Mouse (Mus musculus): ENCODE data around the gene Prok2.

Prok2 gene

DNA sequence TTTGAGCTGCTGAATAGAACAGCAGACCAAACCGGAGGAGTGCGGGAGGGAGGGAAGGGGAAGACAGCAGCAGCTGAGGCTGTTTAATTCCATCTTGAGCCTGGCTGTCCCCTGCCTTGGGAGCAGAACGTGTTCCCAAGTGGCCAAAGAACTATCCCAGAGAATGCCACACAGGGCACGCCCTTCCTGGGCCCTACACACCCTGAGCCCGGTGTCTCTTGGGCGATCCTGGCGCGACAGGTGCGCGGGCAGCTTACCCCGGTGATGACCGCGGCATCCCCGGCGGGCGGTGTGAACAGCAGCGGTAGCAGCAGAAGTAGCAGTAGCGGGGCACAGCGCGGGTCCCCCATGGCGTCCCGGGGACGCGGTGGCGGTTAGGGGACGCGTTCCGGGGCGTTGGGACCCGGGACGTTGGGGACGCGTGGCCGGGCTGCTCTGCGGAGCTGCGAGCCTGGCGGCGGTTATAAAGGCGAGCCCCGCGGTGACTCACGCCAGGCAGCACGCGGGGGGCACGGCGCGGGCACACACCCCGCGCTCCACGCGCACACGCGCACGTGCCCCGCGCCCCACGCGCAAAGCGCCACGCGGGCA lies at the start of gene Prok2:
TSS of gene Prok2 (minus strand) at position 422 of the 591 bp plus-strand sequence.
- no peak for DNase-seq (ENCODE audit: extremely low read depth, insufficient read length, low spot score)

DNA sequence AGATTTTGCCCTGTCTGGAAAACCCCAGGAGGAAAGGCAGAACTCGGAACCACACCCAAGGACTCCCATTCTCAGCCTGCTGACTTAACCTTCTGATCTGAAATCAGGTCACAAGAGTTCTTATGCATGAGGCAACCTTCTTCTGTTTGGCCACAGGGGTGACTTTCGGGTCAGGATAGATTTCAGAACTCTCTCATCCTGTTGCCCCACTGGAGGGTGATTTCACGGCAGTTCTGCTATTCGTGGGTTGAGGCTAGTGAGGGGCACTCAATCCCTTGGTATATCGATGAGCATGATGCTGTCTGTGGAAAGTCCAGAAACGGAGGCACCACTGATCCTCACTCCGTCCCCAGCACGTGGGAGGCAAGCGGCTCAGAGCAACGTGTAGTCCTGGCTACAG lies 48.5 kb upstream of the Prok2 start:
- no peak for DNase-seq (ENCODE audit: extremely low read depth, insufficient read length, low spot score)

DNA sequence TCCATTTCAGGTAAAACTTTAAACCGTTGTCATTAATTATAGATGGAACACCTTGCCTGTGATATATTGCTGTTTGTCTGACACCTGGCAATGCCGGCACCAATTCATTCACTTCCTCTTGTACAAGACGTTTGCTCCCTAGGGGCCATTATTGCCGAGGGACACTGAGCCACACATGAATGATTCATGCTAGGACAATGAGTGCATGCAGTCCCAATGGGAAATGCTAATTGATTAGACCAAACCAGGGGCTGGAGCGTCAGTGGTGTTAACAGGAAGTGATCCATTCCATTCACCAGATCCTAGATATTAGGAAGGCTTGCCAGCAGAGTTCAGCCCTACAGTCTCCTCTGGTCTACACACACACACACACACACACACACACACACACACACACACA lies 42.3 kb upstream of the Prok2 start:
- DNase-seq (ENCODE audit: extremely low read depth, insufficient read length, low spot score) = no peak

- DNase-seq (ENCODE audit: extremely low read depth, insufficient read length, low spot score) = no peak
Observed at GRCm38 (mm10) chr6:99764916-99765315, 38.7 kb upstream of the Prok2 start.

DNA sequence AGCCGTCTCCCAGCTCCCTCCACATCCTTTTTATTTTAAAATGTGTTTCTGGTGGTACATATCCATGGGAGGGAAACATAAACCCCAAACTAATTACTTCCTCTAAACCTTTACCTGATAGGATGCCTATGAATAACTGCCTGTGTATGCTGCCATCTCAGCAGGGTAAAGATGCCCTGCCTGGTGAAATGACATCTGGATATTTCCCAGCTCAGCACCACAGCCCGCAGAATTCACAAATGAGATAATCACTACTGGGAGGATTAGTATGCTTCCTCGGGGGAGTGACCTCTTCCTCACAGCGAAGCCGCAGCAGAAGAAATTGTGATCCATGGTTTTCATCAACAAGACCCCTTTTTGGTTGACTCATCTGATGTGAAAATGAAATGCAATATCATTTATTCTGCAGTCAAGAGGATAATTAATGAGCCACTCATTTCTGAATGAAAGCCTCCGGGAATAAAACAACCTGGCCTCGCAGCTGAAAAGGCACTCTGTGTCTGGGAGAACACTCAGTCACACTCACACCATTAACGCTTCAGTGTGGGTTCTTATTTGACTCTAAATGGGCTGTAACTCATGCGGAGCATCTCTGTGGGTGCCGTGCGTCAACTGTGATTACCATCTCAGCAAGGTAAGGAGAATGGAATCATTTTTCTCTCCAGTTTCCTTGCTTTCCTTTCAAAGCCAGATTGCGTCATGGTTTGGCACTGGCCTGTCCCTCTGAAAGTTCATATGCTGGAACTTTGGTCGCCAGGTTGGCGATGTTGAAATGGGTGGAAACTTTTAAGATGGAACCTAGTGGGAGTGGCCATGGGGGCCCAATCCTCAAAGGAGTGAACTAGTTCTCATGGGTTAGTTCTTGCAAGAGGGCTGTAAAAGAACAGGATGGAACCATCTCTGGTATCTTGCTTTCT lies 36.1 kb upstream of the Prok2 start:
- no peak for DNase-seq (ENCODE audit: extremely low read depth, insufficient read length, low spot score)

DNA sequence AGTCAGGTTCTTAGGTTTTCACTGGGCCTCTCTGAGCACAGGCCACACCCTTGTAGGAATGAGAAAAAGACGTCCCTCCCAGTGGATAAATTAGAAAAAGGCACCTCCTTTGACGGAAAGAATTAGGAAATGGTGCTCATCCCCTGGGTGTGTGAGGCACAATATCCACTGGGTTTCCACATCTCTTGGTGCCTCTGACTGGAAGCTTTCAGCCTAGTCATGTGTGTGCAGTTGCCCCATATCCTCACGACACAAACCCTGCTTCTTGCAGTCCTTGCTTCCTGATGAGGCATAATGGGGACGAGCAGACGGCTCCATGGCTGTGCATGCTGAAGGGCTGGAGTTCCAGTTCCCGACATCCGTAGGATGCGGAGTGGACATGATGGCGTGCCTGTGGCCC lies 29.9 kb upstream of the Prok2 start:
- no peak for DNase-seq (ENCODE audit: extremely low read depth, insufficient read length, low spot score)

DNA sequence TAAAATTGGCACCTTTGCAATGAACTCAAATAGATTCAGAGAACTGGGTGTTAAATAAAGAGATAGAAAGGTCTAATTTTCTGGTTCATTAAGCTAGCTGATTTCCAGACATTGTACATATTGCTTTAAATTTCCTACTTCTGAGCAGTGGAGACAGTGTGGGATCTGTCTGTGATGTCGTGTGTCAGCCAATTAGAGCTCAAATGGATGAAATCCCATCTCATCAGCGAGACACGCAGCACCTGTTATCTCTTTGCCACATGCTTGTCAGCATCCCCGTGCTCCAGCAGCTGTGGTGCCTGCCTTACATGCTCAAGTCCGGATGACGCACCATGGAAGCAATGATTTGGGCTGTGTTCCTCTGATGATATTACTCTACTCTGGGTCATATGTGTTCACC lies 25.1 kb upstream of the Prok2 start:
- DNase-seq (ENCODE audit: extremely low read depth, insufficient read length, low spot score) = no peak

GRCm38 (mm10) chr6:99746275-99746674 lies 20.1 kb upstream of the Prok2 start:
- no peak for DNase-seq (ENCODE audit: extremely low read depth, insufficient read length, low spot score)

GRCm38 (mm10) chr6:99742866-99743265 lies 16.7 kb upstream of the Prok2 start:
- DNase-seq (ENCODE audit: extremely low read depth, insufficient read length, low spot score) = no peak

- peak; percentile 31 for DNase-seq (ENCODE audit: extremely low read depth, insufficient read length, low spot score)
Observed at GRCm38 (mm10) chr6:99734666-99735065, 8.5 kb upstream of the Prok2 start.

- no peak for DNase-seq (ENCODE audit: extremely low read depth, insufficient read length, low spot score)
Observed at GRCm38 (mm10) chr6:99732673-99733072, 6.5 kb upstream of the Prok2 start.

GRCm38 (mm10) chr6:99731926-99732325 lies 5.7 kb upstream of the Prok2 start:
- no peak for DNase-seq (ENCODE audit: extremely low read depth, insufficient read length, low spot score)

DNA sequence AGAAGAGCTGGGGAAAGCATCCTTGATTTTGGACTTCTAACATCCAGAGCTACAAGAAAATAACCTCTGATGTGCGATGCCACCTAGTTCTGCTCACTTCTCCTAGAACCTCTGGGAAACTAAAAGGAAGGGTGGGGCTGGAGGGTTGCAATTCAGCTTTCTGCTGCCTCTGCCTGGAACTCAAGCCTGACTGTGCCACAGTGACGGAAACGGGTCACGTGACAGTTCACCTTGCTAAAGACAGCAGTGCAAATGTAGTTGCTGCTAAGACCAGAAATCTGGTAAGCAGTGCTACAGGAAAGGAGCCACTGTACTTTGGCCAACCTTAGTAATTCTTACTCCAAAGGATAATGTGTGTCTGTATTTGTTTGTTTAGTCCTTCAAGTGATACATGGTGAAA lies 3.7 kb upstream of the Prok2 start:
- DNase-seq (ENCODE audit: extremely low read depth, insufficient read length, low spot score) = no peak

DNA sequence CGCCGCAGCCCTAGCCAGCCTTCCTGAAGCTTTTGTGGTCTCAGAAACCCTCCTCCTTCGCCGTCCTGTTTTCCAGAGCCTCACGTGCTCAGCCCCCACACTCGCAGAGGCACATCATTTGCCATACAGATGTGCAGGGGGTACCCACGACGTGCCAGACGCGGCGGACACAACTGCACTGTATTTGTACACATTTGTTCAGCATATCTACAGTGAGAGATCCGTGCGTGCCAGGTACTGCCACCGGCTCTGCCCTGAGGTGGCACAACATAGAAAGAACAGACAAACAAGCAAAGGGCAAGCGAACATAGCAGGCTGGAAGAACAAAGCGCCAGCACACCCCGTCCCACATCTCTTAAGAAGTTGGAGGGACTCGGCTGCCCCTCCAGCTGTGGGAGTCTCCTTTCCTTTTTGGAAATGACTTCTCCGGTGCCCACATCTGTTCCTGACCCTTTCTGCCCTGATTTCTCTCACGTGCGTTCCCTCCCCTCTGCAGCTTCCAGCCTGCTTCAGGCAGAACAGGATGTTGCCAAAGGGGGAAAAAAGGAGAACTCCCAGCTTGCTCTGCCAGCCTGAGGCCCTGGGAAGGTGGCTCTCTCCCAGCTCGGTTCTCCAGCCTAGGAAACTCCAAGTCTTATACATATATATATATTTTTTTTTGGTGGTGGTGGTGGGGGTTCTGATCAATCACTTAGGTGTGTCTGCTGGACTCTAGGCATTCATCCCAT lies 548 bp upstream of the Prok2 start:
- DNase-seq (ENCODE audit: extremely low read depth, insufficient read length, low spot score) = no peak

- no peak for DNase-seq (ENCODE audit: extremely low read depth, insufficient read length, low spot score)
Observed at GRCm38 (mm10) chr6:99722390-99722789, 3.8 kb downstream of the Prok2 start.

- no peak for DNase-seq (ENCODE audit: extremely low read depth, insufficient read length, low spot score)
Observed at GRCm38 (mm10) chr6:99721032-99721431, 5.2 kb downstream of the Prok2 start.

- no peak for DNase-seq (ENCODE audit: extremely low read depth, insufficient read length, low spot score)
Observed at GRCm38 (mm10) chr6:99715913-99716312, 10.3 kb downstream of the Prok2 start.

DNA sequence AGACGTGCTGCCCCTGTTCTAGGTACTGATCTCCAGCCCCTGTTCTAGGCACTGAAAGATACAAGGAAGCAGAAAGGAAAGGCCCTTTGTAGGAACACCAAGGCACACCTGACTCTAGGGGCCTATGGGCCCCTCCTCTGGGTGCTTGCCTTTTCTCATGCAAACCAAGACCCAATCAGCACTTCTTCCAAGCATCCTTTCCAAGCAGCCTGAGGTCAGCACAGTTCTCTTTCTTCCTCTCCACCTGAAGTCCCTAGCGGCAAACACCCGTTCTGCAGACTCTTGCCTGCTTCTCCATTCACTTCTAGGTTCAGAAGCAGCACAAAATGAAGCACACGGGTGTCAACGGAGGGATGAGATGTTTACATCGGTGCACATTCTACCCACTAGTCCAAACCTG lies 11.0 kb downstream of the Prok2 start:
- DNase-seq (ENCODE audit: extremely low read depth, insufficient read length, low spot score) = no peak

DNA sequence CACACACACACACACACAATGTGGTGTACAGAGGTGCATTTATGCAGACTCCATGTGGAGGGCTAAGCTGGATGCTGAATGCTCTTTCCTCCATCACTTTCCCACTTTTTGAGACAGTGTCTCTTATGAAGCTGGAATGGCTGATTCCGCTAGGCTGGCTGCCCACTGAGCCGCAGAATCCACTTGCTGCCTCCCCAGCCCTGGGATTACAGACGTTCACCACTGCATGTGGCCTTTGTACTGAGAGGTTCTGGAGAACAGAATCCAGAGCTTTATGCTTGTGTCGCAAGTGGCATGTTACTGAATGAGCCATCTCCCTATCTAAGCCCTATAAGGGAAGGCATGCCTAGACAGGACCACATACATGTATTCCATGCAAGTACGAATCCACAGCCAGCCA lies 12.9 kb downstream of the Prok2 start:
- no peak for DNase-seq (ENCODE audit: extremely low read depth, insufficient read length, low spot score)

DNA sequence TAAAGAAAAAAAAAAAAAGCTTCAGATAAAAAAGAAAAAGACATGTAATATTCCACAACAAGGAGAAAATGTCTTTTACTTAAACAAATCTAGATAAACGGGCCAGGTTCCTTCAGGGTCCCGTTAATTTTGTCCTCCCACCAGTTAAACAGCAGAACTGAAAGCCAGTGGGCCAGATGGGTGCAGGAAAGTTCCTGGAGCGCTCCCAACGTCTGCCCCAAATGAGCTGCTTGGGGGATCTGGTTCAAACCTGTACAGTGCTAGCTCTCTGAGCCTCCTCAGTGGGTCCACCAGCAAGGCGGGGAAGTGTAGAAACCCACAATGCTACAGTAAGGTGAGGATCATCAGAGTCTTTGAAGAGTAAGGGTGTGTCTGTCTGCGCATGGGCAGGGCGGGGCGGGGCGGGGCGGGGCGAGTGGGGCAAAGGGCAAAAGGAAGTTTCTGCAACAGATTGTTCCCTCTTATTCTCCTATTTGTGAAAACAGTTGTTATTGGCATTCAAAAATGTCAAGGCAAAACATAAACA lies 14.6 kb downstream of the Prok2 start:
- no peak for DNase-seq (ENCODE audit: extremely low read depth, insufficient read length, low spot score)

- no peak for DNase-seq (ENCODE audit: extremely low read depth, insufficient read length, low spot score)
Observed at GRCm38 (mm10) chr6:99700484-99700883, 25.7 kb downstream of the Prok2 start.

Data from 3134 (cell line).